Mouse (Mus musculus): ENCODE measurements at regions not wholly inside any gene's neighbourhood (a gene's known extent, or its start where the extent isn't known, plus 50 kb on each side); places are given as distances from the start of the nearest gene placed in this dataset.
"Not testable (repeated sequence)": the region's sequence is repeated elsewhere in the genome, so short reads cannot be mapped to it uniquely, and the experiment has no call there.

DNA sequence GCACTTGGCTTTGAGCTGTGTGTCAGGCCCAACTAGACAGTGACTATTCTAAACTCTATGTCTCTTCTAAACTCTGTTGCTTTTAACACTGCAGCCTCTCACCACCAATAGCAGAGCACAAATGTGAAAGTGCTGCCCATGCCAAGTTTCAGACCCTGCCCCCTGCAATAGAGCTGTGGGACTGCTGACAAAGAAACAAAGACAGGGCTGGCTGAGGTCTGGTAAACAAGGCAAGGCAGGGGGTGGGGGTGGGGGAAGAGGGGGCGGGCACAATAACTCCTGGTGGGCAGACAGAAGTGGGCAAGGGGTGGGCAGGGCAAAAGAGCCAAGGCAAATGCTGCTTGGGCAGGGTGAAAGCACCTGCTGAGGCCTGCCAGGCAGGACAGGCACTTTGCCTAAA lies 172.9 kb upstream of the 9130204L05Rik start:
- no peak for DNase-seq (ENCODE audit: low read depth, low spot score)

DNA sequence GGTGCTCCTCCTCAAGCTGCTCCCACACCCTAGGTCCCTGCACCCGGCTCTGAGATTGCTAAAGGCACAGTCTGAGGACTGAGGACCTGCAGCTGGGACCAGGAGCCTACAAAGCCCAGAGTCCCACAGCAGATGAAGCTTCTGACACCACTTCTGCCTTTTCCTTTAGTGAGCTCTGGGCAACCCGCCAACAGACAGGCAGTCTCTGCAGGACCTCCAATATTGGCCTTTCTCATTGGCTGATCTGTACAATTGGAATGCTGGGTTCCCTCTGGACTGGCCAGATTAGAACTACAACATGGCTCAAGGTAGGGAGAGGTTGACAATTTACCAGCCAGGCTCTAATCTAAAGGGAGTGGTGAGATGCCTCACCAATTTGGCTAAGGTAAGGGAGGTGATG lies 164.3 kb upstream of the 9130204L05Rik start:
- not testable (repeated sequence) for DNase-seq (ENCODE audit: low read depth, low spot score)

DNA sequence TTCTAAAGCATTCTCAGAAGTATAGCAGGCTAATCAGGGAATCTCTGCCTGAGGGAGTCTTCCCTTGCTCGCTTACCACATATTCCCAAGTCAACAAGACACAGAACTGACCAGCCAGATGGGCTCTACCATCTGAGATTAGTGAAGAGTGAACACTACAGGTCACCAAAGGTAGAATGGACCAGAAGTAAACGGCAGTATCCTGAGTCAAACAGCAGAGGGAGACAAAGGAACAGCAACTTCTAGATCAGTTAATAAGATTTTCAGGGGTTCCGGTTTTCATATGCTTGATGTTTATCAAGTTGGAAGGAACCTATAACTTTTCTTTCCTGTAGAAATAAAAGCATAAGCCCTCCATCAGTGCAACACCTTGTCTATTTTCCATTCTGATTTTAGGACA lies 132.6 kb upstream of the 9130204L05Rik start:
- no peak for DNase-seq (ENCODE audit: low read depth, low spot score)

DNA sequence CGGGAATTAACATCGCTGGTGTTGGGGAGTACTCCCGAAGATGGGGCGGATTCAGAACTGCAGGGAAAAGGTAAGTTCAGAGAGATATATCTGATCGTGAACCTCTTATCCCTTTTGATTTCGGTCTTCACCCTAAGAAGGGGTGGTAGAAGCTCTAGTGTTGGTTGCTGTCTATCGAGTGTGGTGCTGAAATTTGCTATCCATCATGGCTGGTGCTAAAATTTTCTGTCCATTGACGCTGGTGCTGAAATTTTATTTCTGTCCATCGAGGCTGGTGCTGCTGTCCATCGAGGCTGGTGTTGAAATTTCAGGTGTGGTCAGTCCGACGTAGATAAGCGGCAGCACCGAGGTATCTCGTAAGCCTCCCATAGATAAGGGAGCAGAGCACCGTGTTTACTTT lies 122.7 kb upstream of the 9130204L05Rik start:
- DNase-seq (ENCODE audit: low read depth, low spot score), result peak; percentile 1
